10 mouse cellular contexts compared by ENCODE assay signal in genomic region chr15:59245927-59246649, GRCm38 (mm10).
DNase-seq lines count a peak whose midpoint lies in the region; ATAC-seq and TF ChIP-seq lines count a peak whose summit lies in the region.
"Had no signal": no experiment of that assay in that cellular context is flagged by ENCODE, and none has a peak within 500 bp of the region (broad histone marks: within the 10 kb centered on the region; RNA-seq: fewer than 3 reads in every experiment).

No protein-coding gene starts in this region.

- no peaks in the 10 kb centered on the region for H3K27me3 ChIP-seq in kidney, postnatal 0 days (ENCODE audit: insufficient read depth, low read length)
- H3K27me3 ChIP-seq in stomach, embryonic 14.5 days (ENCODE audit: control insufficient read depth, insufficient read depth, low read length) = no peaks in the 10 kb centered on the region
- H3K27me3 ChIP-seq: midbrain, embryonic 12.5 days had no signal

- TF ChIP-seq CTCF in gastrocnemius, adult 2 months (IDR thresholded peaks at IDR 0.05) = no peak
- TF ChIP-seq CTCF in kidney, postnatal 0 days (IDR thresholded peaks at IDR 0.05; ENCODE audit: low read depth) = no peak

- H3K27ac ChIP-seq in gastrocnemius, adult 2 months = peak overlapping the region; percentile 64
- peak overlapping the region; percentile 4; the same call in 1 of the 2 replicates for H3K27ac ChIP-seq in kidney, postnatal 0 days
- peak overlapping the region; percentile 22; the same call in 1 of the 2 replicates for H3K27ac ChIP-seq in stomach, embryonic 14.5 days (ENCODE audit: low read length)
- H3K27ac ChIP-seq: hindbrain, embryonic 14.5 days; midbrain, embryonic 12.5 days had no signal

- H3K9me3 ChIP-seq in kidney, postnatal 0 days (replicated peaks; ENCODE audit: low read length) = no peaks in the 10 kb centered on the region
- H3K9me3 ChIP-seq in stomach, embryonic 14.5 days (ENCODE audit: control insufficient read depth, low read depth, low read length) = no peaks in the 10 kb centered on the region
- H3K9me3 ChIP-seq: midbrain, embryonic 12.5 days had no signal

- intact Hi-C loops in gastrocnemius, adult 2 months (cut with DNase I) = no loop called here
- intact Hi-C loops in left cerebral cortex, postnatal 36 days (cut with DNase I) = no loop called here

- no peaks in the 10 kb centered on the region for H3K36me3 ChIP-seq in kidney, postnatal 0 days (ENCODE audit: insufficient read depth, low read length)
- no peaks in the 10 kb centered on the region for H3K36me3 ChIP-seq in stomach, embryonic 14.5 days (ENCODE audit: control insufficient read depth, insufficient read depth, low read length)
- H3K36me3 ChIP-seq: midbrain, embryonic 12.5 days had no signal

- no peak overlapping the region for H3K4me3 ChIP-seq in gastrocnemius, adult 2 months
- no peak overlapping the region for H3K4me3 ChIP-seq in kidney, postnatal 0 days (replicated peaks; ENCODE audit: low read depth, low read length)
- H3K4me3 ChIP-seq in stomach, embryonic 14.5 days (ENCODE audit: low read depth, low read length) = no peak overlapping the region
- H3K4me3 ChIP-seq: midbrain, embryonic 12.5 days had no signal

- 55% methylated on average over 4 of the region's 4 CpGs for WGBS in kidney, postnatal 0 days
- 41% methylated on average over 4 of the region's 4 CpGs for WGBS in stomach, embryonic 14.5 days

- H3K4me2 ChIP-seq in kidney, postnatal 0 days (ENCODE audit: low read length) = no peak overlapping the region
- no peak overlapping the region for H3K4me2 ChIP-seq in stomach, embryonic 14.5 days (replicated peaks; ENCODE audit: low read depth, low read length)
- H3K4me2 ChIP-seq: hindbrain, embryonic 14.5 days; midbrain, embryonic 12.5 days had no signal

- ATAC-seq in kidney, postnatal 0 days (replicated peaks; ENCODE audit: low FRiP score, low read depth) = no peak
- peak; percentile 46; the same call in 1 of the 2 replicates for ATAC-seq in stomach, embryonic 14.5 days (ENCODE audit: insufficient number of reproducible peaks, insufficient read depth, low FRiP score, low read depth)

- peak; percentile 28 for DNase-seq in gastrocnemius, adult 2 months
- no peak for DNase-seq in gastrocnemius, adult 8-10 months (ENCODE audit: low spot score in 2 of 2)
- DNase-seq in heart, adult 18-20 months = peak; percentile 45 to 77
- peak; percentile 67 for DNase-seq in kidney, postnatal 0 days (ENCODE audit: low spot score)
- no peak for DNase-seq in left cerebral cortex, postnatal 36 days (ENCODE audit: low spot score in 2 of 2)
- DNase-seq in urinary bladder, postnatal 4 days (ENCODE audit: low spot score in 2 of 2) = no peak
- DNase-seq in spleen, postnatal 4 days (ENCODE audit: low spot score in 2 of 2) = no peak

- no peaks in the 10 kb centered on the region for H3K4me1 ChIP-seq in kidney, postnatal 0 days (replicated peaks; ENCODE audit: insufficient read depth, low read length)
- H3K4me1 ChIP-seq in stomach, embryonic 14.5 days (ENCODE audit: control insufficient read depth, insufficient read depth, low read length) = peaks cover 7% of the 10 kb centered on the region; the same call in 1 of the 2 replicates
- H3K4me1 ChIP-seq: midbrain, embryonic 12.5 days had no signal

- H3K9ac ChIP-seq in kidney, postnatal 0 days (ENCODE audit: low read depth, low read length) = no peak overlapping the region
- no peak overlapping the region for H3K9ac ChIP-seq in stomach, embryonic 14.5 days (replicated peaks; ENCODE audit: low read depth, low read length)
- H3K9ac ChIP-seq: hindbrain, embryonic 14.5 days; midbrain, embryonic 12.5 days had no signal

Comparison
In these comparisons a context has a peak if more than half of its experiments do, and no peak if none do; other contexts are left out.
1. DNase-seq: peak in gastrocnemius, adult 2 months (single experiment), heart, adult 18-20 months (2 of 2) and kidney, postnatal 0 days (single experiment); none in gastrocnemius, adult 8-10 months (0 of 2), left cerebral cortex, postnatal 36 days (0 of 2), urinary bladder, postnatal 4 days (0 of 2) and spleen, postnatal 4 days (0 of 2).
2. H3K27ac ChIP-seq: peak in every context shown above with its lines; median percentile 64 in gastrocnemius, adult 2 months; 22 in stomach, embryonic 14.5 days; 4 in kidney, postnatal 0 days.